Mouse (Mus musculus) liver, adult 2 months (tissue): Measurements from ENCODE around the gene Asl.

Experiments used
- CTCF ChIP-seq: fragments of 200-500 bp; IDR thresholded peaks from 2 replicates; pipeline ENCODE4 v1.5.1; 2011; ENCODE audit warnings: low read depth, low read length, control low read depth
- POLR2A ChIP-seq: fragments of 200-500 bp; IDR thresholded peaks from 2 replicates; pipeline ENCODE4 v1.6.1; 2011; ENCODE audit warnings: low read length, control low read depth; ENCODE audit not compliant: insufficient read depth; ENCODE audit errors: extremely low read depth

DNA sequence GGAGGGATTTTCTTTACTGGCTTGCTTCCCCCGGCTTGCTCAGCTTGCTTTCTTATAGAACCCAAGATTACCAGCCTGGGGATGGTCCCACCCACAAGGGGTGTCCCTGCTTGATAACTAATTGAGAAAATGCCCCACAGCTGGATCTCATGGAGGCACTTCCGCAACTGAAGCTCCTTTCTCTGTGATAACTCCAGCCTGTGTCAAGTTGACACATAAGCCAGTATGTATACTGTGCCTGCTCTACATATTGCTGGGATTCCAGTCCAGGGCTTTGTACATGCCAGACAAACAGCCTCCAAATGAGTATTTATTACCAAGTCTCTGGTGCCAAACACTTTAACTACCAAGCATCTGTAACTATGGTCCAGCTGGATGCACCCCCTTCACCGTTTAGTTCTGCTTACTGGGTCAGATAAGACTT lies 38.8 kb upstream of the Asl start:
- TF ChIP-seq CTCF: no peak
- TF ChIP-seq POLR2A: no peak
